ENCODE assay signal across 15 mouse cellular contexts in the genomic region with DNA sequence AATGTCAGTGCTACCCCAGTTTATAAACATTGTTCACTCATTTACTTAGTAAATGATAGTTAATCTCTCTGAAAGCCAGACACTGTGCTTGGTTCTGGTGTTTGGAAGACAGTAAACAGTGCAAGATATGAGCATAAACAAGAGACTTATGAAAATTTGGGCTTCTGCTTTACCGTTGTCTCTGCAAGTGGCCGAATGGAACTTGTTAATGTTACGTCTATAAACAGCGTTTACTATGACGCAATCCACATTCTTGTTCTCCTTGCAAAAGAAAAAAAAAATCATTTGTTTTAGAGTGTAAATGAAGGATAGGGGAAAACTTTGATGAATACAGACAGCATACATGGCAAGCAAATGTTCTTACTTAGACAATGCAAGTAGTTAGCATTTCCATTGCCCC. TPM values are rescaled to one million over a fixed set of nuclear protein-coding genes. Genes with fewer than 3 reads are reported as not detected.
DNase-seq lines count a peak whose midpoint lies in the region; ATAC-seq and TF ChIP-seq lines count a peak whose summit lies in the region.
"Had no signal": no experiment of that assay in that cellular context is flagged by ENCODE, and none has a peak within 500 bp of the region (broad histone marks: within the 10 kb centered on the region; RNA-seq: fewer than 3 reads in every experiment).

A gene (minus strand): TSS at position 212 of the 400 bp plus-strand sequence.

- TF ChIP-seq POLR2A in spleen, adult 2 months (IDR thresholded peaks at IDR 0.05; ENCODE audit: low read depth, low read length) = no peak

- H3K4me1 ChIP-seq in spleen, adult 2 months (ENCODE audit: control insufficient read depth, insufficient read depth, insufficient read length) = no peaks in the 10 kb centered on the region
- H3K4me1 ChIP-seq in liver, postnatal 0 days (ENCODE audit: insufficient read depth) = peaks cover 2% of the 10 kb centered on the region; the same call in 1 of the 2 replicates

- no peaks in the 10 kb centered on the region for H3K9me3 ChIP-seq in liver, postnatal 0 days (ENCODE audit: low read length)

- TF ChIP-seq CTCF in spleen, adult 2 months (IDR thresholded peaks at IDR 0.05; ENCODE audit: extremely low read depth, insufficient read depth, insufficient read length, insufficient replicate concordance) = no peak
- no peak for TF ChIP-seq CTCF in liver, postnatal 0 days (IDR thresholded peaks at IDR 0.05; ENCODE audit: low read depth)

- no peak for TF ChIP-seq EP300 in liver, postnatal 0 days (IDR thresholded peaks at IDR 0.05; ENCODE audit: low read depth)

- no peaks in the 10 kb centered on the region for H3K36me3 ChIP-seq in spleen, adult 2 months (ENCODE audit: control insufficient read depth, insufficient read depth, low read length)
- H3K36me3 ChIP-seq in liver, postnatal 0 days (replicated peaks; ENCODE audit: insufficient read depth, low read length) = no peaks in the 10 kb centered on the region

- peak within 1 kb of the TSS; percentile 46 for H3K4me3 ChIP-seq in spleen, adult 2 months (ENCODE audit: extremely low read depth, insufficient read depth, insufficient read length)
- H3K4me3 ChIP-seq in liver, postnatal 0 days (ENCODE audit: low read depth, low read length) = peak within 1 kb of the TSS; percentile 16; the same call in 1 of the 2 replicates
- H3K4me3 ChIP-seq: layer of hippocampus, adult 2 months had no signal

- WGBS in spleen, adult 2 months = 66% methylated on average over 5 of the region's 5 CpGs
- 37% methylated on average over 5 of the region's 5 CpGs for WGBS in liver, postnatal 0 days (ENCODE audit: insufficient replicate concordance)

- no peak for DNase-seq in spleen, adult 2 months (ENCODE audit: low read depth in 1 of 2, low spot score in 2 of 2)
- DNase-seq in spleen, postnatal 14 days (ENCODE audit: low spot score in 2 of 2) = no peak
- no peak for DNase-seq in liver, postnatal 0 days
- DNase-seq in retina, postnatal 1 day = no peak
- no peak for DNase-seq in testis, postnatal 14 days (ENCODE audit: low spot score)
- no peak for DNase-seq in cerebellum, postnatal 4 days (ENCODE audit: low spot score in 2 of 2)
- DNase-seq: gastrocnemius, postnatal 14 days; heart, postnatal 14 days; kidney, adult 2 months; spleen, adult 18-20 months; thymus, postnatal 4 days had no signal

- H3K27ac ChIP-seq in spleen, adult 2 months (ENCODE audit: insufficient read depth, low read length) = peak within 1 kb of the TSS; percentile 54; the same call in 1 of the 2 replicates
- peak within 1 kb of the TSS; percentile 55 for H3K27ac ChIP-seq in liver, postnatal 0 days (ENCODE audit: low read depth)
- H3K27ac ChIP-seq: layer of hippocampus, adult 2 months had no signal

- H3K9ac ChIP-seq in liver, postnatal 0 days (replicated peaks) = no peak within 1 kb of the TSS

- peak within 1 kb of the TSS; percentile 45 for H3K4me2 ChIP-seq in liver, postnatal 0 days (ENCODE audit: low read depth, low read length)

- peak; percentile 37 for ATAC-seq in granulocyte monocyte progenitor cell, adult 5-6 weeks (replicated peaks; ENCODE audit: poor library complexity, severe bottlenecking)
- ATAC-seq in liver, postnatal 0 days = no peak
- ATAC-seq: forebrain, embryonic 14.5 days had no signal

- no peaks in the 10 kb centered on the region for H3K27me3 ChIP-seq in spleen, adult 2 months (ENCODE audit: control insufficient read depth, insufficient read depth, low read length)
- no peaks in the 10 kb centered on the region for H3K27me3 ChIP-seq in liver, postnatal 0 days (ENCODE audit: insufficient read depth, low read length)

RNA-seq across cellular contexts. Expression of the gene that starts here (rescaled TPM):
- polyA plus RNA-seq in spleen, adult 2 months (2012; rRNA removed) = 2.5 and 2.9 TPM in 2 replicates
- total RNA-seq in granulocyte monocyte progenitor cell, adult 5-6 weeks (2014; fragmentation: Nextera tagmentation) = 38.6 and 42.1 TPM in 2 replicates
- total RNA-seq in granulocyte monocyte progenitor cell, adult 5-6 weeks (2017) = 49.4 and 62.3 TPM in 2 replicates
- polyA plus RNA-seq in liver, postnatal 0 days (2015; fragmentation: Nextera tagmentation; extraction: Ambion mirVana) = 0.67 and 1.2 TPM in 2 replicates
- total RNA-seq: gastrocnemius, postnatal 14 days; midbrain, postnatal 0 days had no signal
